Mouse (Mus musculus) left cerebral cortex, adult 9 months (tissue): ENCODE results near the gene Bloc1s6.

Source experiments
- DNase-seq, 2 experiments: peaks; one replicate each; pipeline ENCODE4 v3.0.0; 2022; ENCODE audit warnings: low spot score in 2 of 2

Bloc1s6 gene

DNA sequence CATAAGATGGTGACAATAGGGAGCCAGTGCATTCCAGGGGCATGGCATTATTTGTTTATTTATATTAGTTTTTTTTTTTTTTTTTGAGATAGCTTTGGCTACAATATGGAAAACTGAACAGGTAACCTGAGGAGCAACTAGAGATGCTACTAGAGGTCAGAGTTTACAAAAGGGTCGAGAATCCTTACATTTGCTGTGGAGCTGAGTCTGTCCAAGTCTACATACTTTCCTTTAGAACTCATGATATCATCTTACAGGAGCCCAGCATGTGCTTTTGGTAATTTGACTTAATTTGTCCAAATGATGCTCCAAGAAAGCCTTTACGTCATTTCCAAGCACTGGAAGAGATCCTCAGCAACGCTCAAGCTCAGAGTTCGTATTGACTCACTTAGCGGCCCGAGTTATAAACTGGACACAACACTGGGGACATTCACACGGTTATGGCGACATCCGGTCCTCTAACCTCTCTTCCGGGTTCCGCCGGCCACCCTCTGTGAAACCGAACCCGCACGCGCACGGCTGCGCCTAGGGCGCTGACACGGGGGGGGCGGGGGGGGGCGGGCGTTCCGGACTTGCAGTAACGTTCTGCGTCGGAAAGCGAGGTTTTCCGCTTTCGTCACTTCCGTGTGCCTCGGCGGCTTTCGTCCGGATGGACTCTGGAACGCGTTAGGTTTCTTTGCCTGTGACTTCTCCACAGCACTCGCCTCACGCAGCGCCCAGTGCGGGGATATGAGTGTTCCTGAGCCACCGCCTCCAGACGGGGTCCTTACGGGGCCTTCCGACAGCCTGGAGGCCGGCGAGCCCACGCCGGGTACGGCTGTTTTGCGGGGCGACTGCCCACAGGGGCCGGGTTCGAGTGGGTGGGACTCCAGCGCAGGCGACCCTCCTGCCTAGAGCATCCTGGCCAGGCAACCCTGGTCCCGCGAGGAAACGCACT, at the start of gene Bloc1s6:
Bloc1s6 (plus strand) TSS at position 610 of the 937 bp plus-strand sequence.
- peak; percentile 87 to 94 for DNase-seq

DNA sequence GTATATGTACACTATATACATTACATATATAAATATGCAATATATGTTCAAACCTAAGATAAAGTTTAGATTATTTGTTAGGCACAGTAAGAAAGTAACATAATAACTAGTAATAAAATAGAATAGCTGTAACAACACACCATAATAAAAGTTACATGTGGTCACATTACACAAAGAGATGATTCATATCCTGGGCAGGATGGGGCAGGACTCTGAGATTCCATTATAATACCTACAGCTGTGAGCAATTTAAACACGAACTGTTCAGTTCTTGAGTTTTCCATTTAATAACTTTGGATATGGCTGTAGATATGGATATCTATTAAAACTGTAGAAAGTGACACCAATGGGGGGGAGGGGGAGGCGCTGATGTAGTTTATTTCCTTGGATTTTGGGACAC, 40.8 kb upstream of the Bloc1s6 start:
- no peak for DNase-seq

DNA sequence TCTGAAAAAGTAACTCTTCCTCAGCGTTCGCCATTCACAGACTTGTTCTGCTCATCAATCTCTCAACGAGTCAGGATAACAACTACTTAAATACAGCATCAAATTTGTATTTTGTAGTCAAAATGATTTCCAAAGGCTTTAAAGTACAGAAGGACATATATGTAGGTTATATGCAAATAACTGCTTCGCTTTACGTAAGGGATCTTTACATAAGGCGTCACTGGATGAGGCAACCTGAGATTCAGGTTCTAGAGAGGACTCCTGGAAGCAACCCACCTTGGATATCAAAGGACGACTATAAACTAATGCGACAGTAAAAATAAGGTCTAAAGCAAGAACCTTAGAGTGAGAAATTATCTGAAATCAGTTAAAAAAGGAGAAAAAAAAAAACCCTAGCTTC, 37.3 kb upstream of the Bloc1s6 start:
- DNase-seq: no peak

DNA sequence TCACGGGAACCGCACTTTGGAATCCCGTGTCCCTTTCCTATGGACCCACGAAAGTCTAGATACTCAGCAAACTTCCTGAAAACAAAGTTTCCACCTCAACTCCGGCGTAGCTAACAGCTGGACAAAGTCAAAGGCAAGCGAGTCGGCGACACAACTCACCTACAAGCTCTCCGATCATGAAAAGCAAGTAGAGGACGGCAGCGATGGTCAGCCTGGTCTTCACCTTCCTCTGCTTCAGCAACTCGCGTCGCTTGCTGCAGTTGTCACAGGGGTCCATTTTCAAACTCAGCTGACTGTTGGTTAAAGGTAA, 36.5 kb upstream of the Bloc1s6 start:
- DNase-seq: no peak

DNA sequence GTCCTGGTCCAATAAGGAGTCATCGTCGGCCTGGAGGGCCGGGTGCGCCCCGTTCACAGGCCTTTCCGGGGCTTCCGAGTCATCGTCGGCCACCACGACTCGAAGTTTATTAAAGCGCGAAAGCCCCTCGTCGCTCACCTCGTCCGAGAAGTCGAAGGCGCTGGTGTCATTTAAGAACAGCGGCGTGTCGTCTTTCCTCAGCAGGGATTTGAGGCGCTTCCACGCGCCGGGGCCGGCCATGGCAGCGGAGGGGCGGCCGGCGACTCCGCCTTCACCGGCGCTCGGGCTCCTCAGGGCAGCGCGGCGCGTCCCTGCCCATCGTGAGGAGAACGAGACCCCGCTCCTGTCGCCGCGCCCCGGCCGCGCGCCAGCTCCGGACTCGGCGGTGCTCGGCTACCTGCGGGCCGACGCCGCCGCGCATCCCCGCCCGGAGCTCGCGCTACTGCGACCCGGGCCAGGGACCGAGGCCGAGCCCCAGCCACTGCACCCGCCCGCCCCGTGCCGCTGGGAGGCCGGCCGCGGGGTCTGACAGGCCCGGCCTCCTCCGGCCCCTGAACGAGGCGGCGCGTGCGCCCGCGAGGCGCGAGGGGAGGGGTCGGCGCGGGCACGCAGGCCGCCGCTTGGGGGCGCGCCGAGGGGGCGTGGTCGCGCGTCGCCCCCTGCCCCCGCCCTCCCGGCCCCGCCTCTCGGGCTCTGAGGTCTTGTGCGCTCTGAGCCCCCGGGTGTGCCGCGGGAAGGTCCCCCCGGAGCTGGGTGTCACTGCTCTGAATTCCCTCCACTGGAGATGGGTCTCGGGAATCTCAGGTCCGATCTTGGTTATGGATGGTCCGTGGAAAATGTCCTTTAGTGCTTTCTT, 35.9 kb upstream of the Bloc1s6 start, which contains the start of gene Slc30a4:
Slc30a4 (minus strand) TSS at position 483 of the 856 bp plus-strand sequence.
- peak in 1 of 2 experiments; percentile 60 for DNase-seq

DNA sequence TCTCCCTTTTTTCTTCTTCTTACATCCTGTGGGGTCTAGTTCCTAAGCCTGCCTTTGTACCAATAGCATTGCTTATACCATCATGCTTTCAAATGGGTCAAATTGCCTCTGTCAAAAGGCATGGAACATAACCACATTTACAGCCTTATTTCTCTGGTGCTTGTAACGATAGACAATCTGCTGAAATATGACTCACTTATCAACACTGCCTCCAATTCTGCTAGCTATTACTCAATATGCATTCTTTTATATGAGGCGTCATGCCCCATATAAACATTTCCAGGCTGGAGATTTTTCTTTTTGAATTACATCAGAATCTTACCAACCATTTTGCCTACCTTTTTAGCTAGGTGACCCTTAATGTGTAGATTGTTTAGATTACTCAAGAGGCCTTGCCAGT, 33.7 kb upstream of the Bloc1s6 start:
- no peak for DNase-seq

DNA sequence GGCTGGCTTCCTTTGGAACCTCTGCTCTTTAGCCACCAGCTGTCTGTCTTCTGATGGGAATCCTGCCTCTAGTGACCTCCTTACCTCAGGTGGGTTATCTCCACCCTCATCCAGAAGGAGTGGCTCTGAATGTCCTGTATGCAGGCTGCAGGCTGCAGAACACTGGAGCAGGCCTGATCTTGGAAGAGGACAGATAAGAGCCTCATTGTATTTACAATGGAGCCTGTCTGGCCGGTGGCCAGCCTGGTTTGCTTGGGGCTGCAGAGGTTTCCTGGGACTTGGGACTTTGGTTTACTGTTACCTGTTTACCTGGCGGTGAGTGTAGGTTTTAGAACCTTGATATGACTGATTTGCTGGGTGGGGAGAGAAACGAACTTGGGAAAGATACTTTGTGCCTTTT, 30.2 kb upstream of the Bloc1s6 start:
- DNase-seq: no peak

DNA sequence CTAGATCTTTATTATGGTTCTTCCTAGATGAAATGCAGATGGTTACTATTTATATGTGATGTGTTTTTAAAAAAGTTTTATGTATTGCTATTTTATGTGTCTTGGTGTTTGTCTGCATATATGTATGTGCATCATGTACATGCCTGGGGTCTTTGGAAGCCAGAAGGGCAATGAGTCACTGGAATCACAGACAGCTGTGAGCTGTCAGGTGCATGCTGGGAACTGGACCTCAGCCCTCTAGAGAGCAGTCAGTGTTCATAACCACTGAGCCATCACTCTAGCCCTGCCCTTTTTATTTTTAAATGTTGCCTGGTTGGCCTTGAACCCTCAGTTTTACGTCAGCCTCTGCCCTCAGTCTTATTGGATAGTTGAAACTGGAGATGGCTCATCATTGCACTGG, 29.1 kb upstream of the Bloc1s6 start:
- no peak for DNase-seq

DNA sequence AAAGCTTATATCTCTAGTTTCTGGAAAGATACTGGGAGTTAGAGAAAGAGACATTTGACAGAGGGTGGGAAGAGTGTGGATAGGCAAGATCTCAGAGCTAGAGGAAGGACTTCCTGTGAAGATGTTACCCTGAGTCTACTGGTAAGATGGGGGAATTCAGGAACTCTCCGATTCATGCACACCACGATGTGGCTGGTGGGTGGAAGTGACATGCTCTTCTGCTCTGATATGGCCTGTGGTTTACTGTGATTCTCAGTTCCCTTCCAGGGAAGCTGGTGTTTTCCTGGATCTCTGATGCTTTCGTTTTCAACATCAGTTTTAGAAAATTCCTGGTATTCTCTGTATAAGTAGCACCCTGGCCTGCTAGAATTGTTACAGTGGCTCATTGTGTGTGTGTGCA, 26.4 kb upstream of the Bloc1s6 start:
- DNase-seq: no peak

DNA sequence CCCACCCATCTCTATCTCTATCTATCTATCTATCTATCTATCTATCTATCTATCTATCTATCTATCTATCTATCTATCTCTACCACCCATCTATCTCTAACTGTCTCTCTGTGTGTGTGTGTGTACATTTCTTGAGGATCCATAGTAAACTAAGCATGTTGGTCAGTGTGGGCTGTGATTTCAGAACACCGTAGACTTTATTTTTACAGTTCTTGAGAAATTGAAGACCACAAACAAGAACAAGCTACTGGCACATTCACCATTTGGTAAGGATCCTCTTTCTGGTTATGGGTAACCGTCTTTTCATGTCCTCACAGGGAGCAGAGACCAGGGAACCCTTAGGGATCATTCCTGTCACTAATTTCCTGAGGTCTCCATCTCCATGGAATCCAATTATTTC, 25.5 kb upstream of the Bloc1s6 start:
- no peak for DNase-seq

DNA sequence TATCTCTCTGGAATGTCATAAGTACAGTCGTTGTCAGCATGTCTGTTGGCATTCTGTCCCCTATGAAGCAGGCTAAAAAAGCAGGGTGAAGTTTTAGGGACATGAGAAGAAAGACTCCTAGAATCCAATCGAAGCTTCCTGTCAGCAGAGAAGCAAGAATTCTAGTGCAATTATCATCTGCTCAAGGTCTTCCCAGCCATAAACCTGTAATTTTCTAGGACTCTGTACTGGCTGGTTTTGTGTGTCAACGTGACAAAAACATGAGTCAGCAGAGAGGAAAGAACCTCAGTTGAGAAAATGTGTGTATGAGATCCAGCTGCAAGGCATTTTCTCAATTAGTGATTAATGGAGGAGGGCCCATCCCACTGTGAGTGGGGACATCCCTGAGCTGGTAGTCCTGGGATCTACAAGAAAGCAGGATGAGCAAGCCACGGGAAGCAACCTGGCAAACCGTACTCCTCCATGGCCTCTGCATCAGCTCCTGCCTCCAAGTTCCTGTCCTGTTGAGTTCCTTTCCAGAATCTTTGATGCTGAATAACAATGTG, 23.1 kb upstream of the Bloc1s6 start:
- no peak for DNase-seq

DNA sequence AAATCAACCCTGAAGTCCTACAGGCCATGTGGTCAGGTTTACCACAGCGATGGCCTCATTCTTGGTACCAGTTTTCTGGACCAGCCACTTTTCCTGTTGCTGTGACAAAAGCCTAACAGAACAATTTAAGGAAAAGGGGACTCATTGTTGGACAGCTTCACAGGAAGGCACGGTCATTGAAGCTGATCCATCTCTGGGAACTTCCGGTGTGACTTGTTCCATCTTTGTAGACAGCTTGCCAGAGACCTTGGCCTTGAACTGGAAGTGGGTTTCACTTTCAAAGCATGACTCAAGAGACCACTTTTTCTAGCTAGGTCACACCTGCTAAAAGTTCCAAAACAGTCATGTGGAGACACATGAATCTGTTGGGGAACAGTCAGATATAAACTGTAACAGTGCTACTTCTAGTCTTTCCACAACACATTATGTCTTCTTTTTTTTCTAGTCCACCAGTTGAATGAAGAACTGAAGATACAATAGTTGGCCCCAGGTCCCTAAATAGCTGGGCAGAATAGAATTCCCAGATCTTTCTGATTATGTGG, 21.9 kb upstream of the Bloc1s6 start:
- DNase-seq: no peak

DNA sequence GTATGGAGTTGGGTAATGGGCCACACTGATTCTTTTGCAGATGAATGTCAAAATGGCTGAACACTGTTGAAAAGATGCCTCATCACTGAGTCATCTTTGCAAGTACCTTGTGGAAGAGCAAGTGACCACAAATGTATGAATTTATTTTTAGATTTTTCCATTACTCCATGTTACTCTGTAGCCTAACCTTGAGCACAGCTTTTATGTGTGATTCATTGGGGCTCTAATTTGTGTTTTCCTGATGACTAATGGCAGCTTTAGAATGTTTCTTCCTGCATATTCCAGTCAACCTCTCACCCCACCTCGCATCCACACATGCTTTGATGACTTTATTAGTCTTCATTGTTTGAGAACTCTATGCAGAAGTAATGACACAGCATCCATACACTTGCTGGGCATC, 19.1 kb upstream of the Bloc1s6 start:
- DNase-seq: no peak

DNA sequence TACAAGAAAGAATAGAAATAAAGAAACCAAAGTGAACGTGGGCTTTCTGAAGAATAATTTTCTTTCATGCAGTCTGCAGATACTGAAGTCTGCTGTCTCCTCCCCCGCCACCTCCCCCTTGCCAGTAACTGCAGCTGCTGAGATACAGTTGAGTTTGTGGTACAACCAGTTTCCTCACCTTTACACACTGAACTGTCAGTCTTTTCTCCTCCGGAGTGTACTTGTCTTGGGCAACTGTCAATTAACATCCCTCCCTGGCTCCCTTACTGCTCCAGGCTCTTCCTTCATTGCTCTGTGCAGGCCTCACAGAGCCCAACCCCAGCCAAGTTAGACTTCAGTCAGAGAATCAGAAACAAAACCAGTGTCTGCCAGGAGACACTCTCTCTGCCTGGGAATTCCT, 17.7 kb upstream of the Bloc1s6 start:
- DNase-seq: no peak

DNA sequence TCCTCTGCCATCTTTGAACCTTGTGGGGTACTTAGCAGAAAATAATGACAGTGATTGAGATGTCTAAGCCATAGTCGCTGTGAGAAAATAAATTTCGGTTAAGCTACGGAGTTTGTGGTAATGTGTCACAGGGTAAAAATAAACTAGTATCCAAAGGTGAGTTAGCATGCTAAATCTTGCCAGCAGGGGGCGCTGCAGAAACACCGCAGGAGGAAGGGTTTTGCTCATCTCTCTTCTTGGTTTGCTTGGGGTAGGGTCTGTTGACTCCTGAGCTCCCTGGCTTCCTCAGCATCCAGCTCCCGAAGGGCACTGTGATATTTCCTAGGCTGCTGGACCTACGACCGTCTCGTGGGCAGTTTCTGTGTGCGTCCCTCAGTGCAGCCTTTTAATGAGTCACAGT, 12.7 kb upstream of the Bloc1s6 start:
- no peak for DNase-seq

DNA sequence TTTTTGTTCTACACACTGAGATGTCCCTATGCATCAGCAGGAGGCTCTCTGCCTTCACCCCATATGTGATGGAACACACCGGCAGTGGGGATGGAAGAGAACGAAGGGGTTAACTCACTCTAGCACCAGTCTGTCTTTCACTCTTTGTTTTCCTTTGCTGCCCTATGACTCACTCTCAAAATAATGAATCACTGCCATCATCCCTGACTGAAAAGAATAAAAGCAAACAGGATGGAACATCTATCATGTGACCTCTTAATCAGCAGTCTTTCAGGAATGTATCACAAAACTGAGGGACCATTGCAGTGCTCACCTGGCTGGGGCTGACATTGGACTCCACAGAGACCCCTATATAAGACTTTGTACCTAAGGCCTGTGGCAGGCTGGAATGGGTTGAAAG, 6.8 kb upstream of the Bloc1s6 start:
- no peak for DNase-seq

DNA sequence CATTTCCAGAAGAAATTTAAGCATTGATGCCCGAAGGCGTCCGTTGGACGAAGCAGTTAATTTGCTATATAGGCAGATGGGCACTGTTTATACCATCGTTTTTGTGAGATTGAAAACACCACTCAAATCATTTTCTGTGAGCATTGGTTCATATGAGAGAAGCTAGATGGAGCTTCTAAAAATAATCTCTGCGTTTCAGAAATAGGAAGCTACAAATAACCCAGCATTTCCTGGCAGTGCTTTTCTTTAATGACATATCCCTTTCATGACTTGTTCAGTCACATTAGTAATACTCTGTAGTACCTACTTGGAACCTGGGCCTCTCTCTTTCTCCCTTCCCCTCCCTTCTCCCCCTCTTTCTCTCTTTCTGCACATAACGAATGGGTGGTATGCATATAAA, 720 bp downstream of the Bloc1s6 start:
- DNase-seq: no peak

DNA sequence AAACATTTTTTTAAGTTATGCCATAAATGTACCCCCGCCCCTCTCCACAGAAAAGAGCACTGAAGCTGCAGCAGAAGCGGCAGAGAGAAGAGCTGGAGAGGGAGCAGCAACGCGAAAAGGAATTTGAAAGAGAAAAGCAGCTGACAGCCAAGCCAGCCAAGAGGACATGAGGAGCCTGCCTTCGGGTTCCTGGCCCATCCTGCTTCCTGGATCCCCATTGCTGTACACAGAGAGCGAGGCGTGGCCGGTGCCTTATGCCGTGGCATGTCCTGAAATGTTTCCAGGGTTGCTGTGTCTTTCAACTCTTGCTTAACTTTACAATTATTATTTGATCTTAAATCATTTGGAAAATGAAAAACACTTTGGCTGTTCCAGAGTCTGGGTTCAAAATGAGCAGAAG, 8.2 kb downstream of the Bloc1s6 start:
- DNase-seq: no peak

DNA sequence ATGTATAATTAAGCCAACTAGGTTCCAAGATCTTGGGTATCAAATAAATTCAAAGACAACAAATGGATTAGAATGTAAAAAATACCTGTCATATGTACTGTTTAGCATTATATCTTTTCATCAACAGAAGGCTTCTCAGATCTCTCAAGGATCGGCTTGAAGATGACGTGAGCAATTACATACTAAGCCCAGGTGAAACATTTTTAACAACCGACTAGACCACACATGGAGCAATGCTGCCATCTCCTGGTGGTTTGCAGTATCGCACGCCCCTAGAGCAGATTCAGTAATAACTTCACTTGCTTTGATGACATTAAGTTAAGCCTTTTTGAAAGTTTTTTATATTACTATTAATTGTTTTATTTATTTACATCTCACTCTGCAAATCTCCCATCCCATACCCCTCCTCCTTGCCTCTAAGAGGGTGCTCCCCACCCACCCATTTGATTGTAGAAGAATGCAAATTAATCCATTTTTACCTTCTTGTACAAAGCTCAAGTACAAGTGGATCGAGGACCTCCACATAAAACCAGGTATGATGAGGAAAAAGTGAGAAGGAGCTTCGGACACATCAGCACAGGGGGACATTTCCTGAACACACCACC, 15.5 kb downstream of the Bloc1s6 start:
- peak in 1 of 2 experiments; percentile 70 for DNase-seq

DNA sequence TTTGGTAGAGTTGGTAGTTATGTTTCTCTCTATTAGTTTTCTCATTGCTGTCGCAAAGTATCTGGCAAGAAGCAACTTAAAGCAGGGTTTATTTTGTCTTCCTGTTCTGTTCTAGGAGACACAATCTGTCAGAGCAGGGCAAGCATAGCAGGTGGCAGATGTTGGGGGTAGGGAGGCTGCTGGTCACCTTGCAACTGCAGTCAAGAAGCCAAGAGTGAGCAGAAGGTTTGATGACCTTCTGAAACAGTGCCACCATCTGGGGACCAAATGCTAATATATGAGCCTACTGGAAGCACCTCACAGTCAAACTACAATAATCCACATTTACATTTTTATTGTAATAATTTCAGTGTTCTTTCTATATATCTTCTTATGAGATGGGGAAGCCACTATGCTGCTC, 21.5 kb downstream of the Bloc1s6 start:
- no peak for DNase-seq

DNA sequence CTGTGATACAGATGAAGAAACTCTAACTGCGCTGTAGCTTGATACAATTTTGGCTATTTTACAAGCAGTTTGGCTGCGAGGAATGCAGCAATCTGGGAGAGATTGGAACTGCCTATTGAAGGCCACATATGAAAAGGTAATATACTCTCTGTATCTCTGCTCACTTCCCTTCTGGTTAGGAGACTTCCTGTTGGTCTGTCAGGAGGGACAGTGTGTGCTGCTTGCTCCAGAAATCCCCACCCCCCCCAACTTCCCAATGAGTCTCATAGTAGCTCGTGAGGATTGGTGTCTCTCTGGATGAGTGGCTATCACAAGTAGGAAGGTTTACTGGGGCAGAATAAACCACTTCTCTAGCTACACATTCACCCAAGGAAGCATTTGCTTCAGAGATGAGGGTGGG, 24.7 kb downstream of the Bloc1s6 start:
- DNase-seq: no peak

DNA sequence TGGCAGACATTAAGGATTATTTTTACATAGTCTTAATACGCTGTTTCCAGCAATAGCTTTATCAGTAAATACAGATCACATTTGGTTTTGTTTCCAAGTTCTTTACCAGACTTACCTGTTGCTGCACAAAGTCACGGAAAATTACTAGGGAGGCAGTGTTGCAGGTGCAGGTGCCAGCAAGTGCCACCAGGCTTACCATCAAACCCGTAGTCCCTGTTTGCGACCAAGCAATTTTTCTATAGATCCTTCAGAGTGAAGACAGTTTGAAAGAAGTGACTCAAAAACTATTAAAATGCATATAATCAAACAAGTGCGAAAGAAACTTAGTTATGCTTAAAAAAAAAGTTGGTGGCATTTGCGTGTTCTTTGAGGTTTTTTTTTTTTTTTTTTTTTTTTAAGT, 26.2 kb downstream of the Bloc1s6 start:
- no peak for DNase-seq
